In genomic region chr1:37866286-37866685, GRCm38 (mm10) we compare ENCODE assay signal across 7 mouse cellular contexts. TPM values are rescaled to one million over a fixed set of nuclear protein-coding genes. Genes with fewer than 3 reads are reported as not detected.
DNase-seq lines count a peak whose midpoint lies in the region; ATAC-seq lines count a peak whose summit lies in the region.

Tsga10 (minus strand) TSS chr1:37866429.

- intact Hi-C loops in left cerebral cortex, postnatal 14 days (cut with DNase I), result loop anchor here (5.0 kb wide), 1 partner anchor 189 kb away; no protein-coding TSS in a partner anchor

- H3K27ac ChIP-seq in lung, embryonic 15.5 days, result peak within 1 kb of the TSS; percentile 90
- H3K27ac ChIP-seq in forebrain, embryonic 10.5 days, result peak within 1 kb of the TSS; percentile 91
- peak within 1 kb of the TSS; percentile 92 for H3K27ac ChIP-seq in neural tube, embryonic 13.5 days (replicated peaks)

- ATAC-seq in lung, embryonic 15.5 days (ENCODE audit: borderline replicate concordance, extremely low read depth, low FRiP score, low TSS enrichment), result no peak
- ATAC-seq in neural tube, embryonic 13.5 days (ENCODE audit: low read depth), result no peak

- WGBS in lung, embryonic 15.5 days, result 85% methylated on average over 6 of the region's 6 CpGs
- WGBS in forebrain, embryonic 10.5 days, result 89% methylated on average over 6 of the region's 6 CpGs
- WGBS in neural tube, embryonic 13.5 days, result 79% methylated on average over 6 of the region's 6 CpGs

- peak within 1 kb of the TSS; percentile 82 for H3K4me3 ChIP-seq in lung, embryonic 15.5 days
- H3K4me3 ChIP-seq in forebrain, embryonic 10.5 days, result peak within 1 kb of the TSS; percentile 70
- peak within 1 kb of the TSS; percentile 68 for H3K4me3 ChIP-seq in neural tube, embryonic 13.5 days

- H3K4me1 ChIP-seq in lung, embryonic 15.5 days, result peaks cover 9% of the 10 kb centered on the region
- peaks cover 22% of the 10 kb centered on the region for H3K4me1 ChIP-seq in forebrain, embryonic 10.5 days
- peaks cover 15% of the 10 kb centered on the region for H3K4me1 ChIP-seq in neural tube, embryonic 13.5 days (replicated peaks)

- H3K36me3 ChIP-seq in lung, embryonic 15.5 days, result no peaks in the 10 kb centered on the region
- H3K36me3 ChIP-seq in forebrain, embryonic 10.5 days (replicated peaks), result no peaks in the 10 kb centered on the region
- H3K36me3 ChIP-seq in neural tube, embryonic 13.5 days, result no peaks in the 10 kb centered on the region

- H3K4me2 ChIP-seq in lung, embryonic 15.5 days, result peak within 1 kb of the TSS; percentile 74
- peak within 1 kb of the TSS; percentile 57 for H3K4me2 ChIP-seq in neural tube, embryonic 13.5 days

- H3K27me3 ChIP-seq in lung, embryonic 15.5 days, result peaks cover 4% of the 10 kb centered on the region; the same call in 1 of the 2 replicates
- H3K27me3 ChIP-seq in forebrain, embryonic 10.5 days (ENCODE audit: poor library complexity, severe bottlenecking), result peaks cover 6% of the 10 kb centered on the region; the same call in 1 of the 2 replicates
- H3K27me3 ChIP-seq in neural tube, embryonic 13.5 days, result peaks cover 14% of the 10 kb centered on the region

- H3K9ac ChIP-seq in lung, embryonic 15.5 days, result peak within 1 kb of the TSS; percentile 60
- H3K9ac ChIP-seq in neural tube, embryonic 13.5 days, result peak within 1 kb of the TSS; percentile 72

- DNase-seq in lung, postnatal 36 days, result no peak
- DNase-seq in forebrain, embryonic 10.5 days (ENCODE audit: extremely low spot score, low spot score), result no peak
- DNase-seq in left cerebral cortex, postnatal 14 days (ENCODE audit: low spot score in 2 of 2), result no peak
- DNase-seq in right cerebral cortex, adult 18-20 months, result no peak
- DNase-seq in cerebellum, postnatal 36 days, result no peak

- H3K9me3 ChIP-seq in lung, embryonic 15.5 days, result no peaks in the 10 kb centered on the region
- H3K9me3 ChIP-seq in forebrain, embryonic 10.5 days, result no peaks in the 10 kb centered on the region
- no peaks in the 10 kb centered on the region for H3K9me3 ChIP-seq in neural tube, embryonic 13.5 days

RNA-seq across cellular contexts. Expression of gene Tsga10, which starts in this region (rescaled TPM):
- polyA plus RNA-seq in lung, embryonic 15.5 days (2015; fragmentation: Nextera tagmentation; extraction: Ambion mirVana), result 7.4 and 7.7 TPM in 2 replicates
- 8.6 and 10.4 TPM in 2 replicates for polyA plus RNA-seq in forebrain, embryonic 10.5 days (2016; fragmentation: Nextera tagmentation; extraction: Ambion mirVana)
- total RNA-seq in left cerebral cortex, postnatal 14 days (2021), result 10 to 100 TPM; 16.7 to 17.3 TPM
- polyA plus RNA-seq in neural tube, embryonic 13.5 days (2015; fragmentation: Nextera tagmentation; extraction: Ambion mirVana), result 19.1 and 20.6 TPM in 2 replicates
